Comparison of ENCODE assay signal across 24 mouse cellular contexts in the genomic region with DNA sequence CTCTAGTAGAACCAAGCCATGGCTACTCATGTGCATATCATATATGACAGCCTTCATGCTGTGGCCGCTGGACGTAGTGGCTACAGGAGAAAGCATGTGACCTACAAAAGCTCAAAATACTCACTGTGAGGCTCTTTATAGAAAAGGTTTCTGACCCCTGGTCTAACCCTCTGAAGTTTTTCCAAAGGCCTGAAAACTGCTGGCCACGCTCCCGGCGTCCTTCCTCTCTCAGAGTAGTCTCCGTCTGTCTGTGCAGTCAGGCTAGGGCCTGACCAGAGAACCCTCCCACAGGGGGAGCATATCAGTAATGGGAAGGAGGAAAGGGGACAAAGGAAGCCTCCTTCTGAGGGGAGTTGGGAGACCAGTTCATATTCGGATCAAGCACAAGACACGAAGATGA.
DNase-seq lines count a peak whose midpoint lies in the region; ATAC-seq and TF ChIP-seq lines count a peak whose summit lies in the region.
"Had no signal": no experiment of that assay in that cellular context is flagged by ENCODE, and none has a peak within 500 bp of the region (broad histone marks: within the 10 kb centered on the region; RNA-seq: fewer than 3 reads in every experiment).

No protein-coding gene starts in this region.

- WGBS in heart, embryonic 12.5 days = 80% methylated on average over 8 of the region's 8 CpGs
- WGBS in kidney, adult 2 months = 65% methylated on average over 8 of the region's 8 CpGs
- WGBS in stomach, embryonic 16.5 days = 87% methylated on average over 8 of the region's 8 CpGs
- 81% methylated on average over 8 of the region's 8 CpGs for WGBS in stomach, postnatal 0 days

- TF ChIP-seq CTCF in kidney, adult 2 months (conservative IDR thresholded peaks at IDR 0.05; ENCODE audit: insufficient read depth, insufficient read length, low read depth, low read length) = no peak
- no peak for TF ChIP-seq CTCF in stomach, postnatal 0 days (IDR thresholded peaks at IDR 0.05; ENCODE audit: low read depth)

- H3K36me3 ChIP-seq in heart, embryonic 12.5 days = no peaks in the 10 kb centered on the region
- no peaks in the 10 kb centered on the region for H3K36me3 ChIP-seq in kidney, adult 2 months (ENCODE audit: control insufficient read depth, insufficient read depth, low read length)
- no peaks in the 10 kb centered on the region for H3K36me3 ChIP-seq in stomach, embryonic 16.5 days (ENCODE audit: control insufficient read depth, insufficient read depth, low read length)
- H3K36me3 ChIP-seq in stomach, postnatal 0 days (ENCODE audit: control insufficient read depth, insufficient read depth, low read length) = no peaks in the 10 kb centered on the region
- H3K36me3 ChIP-seq: forebrain, embryonic 15.5 days; limb, embryonic 15.5 days; neural tube, embryonic 15.5 days had no signal

- no peaks in the 10 kb centered on the region for H3K27me3 ChIP-seq in heart, embryonic 12.5 days (replicated peaks)
- no peaks in the 10 kb centered on the region for H3K27me3 ChIP-seq in kidney, adult 2 months (replicated peaks; ENCODE audit: control insufficient read depth, insufficient read depth, low read length)
- H3K27me3 ChIP-seq in stomach, embryonic 16.5 days (ENCODE audit: control insufficient read depth, insufficient read depth, low read length) = no peaks in the 10 kb centered on the region
- H3K27me3 ChIP-seq in stomach, postnatal 0 days (ENCODE audit: control insufficient read depth, insufficient read depth, low read length) = no peaks in the 10 kb centered on the region
- H3K27me3 ChIP-seq: forebrain, embryonic 15.5 days; limb, embryonic 15.5 days; neural tube, embryonic 15.5 days had no signal

- DNase-seq in heart, adult 11 months = peak; percentile 92
- DNase-seq in kidney, adult 2 months = peak; percentile 55
- no peak for DNase-seq in kidney, adult 18-20 months
- DNase-seq in stomach, postnatal 0 days (ENCODE audit: low spot score) = no peak
- DNase-seq: B cell, adult 2 months; cerebellum, adult 11 months; cerebellum, postnatal 10 days; embryo, embryonic 11 days; gastrocnemius, postnatal 36 days; layer of hippocampus, postnatal 36 days; liver, postnatal 0 days; lung, postnatal 10 days; spleen, adult 18-20 months; thymus, adult 18-20 months; thymus, postnatal 4 days had no signal

- TF ChIP-seq POLR2A in kidney, adult 2 months (IDR thresholded peaks at IDR 0.05; ENCODE audit: low read depth, low read length) = no peak

- TF ChIP-seq EP300 in stomach, postnatal 0 days (optimal IDR thresholded peaks at IDR 0.05) = no peak

- H3K9ac ChIP-seq in heart, embryonic 12.5 days = no peak overlapping the region
- H3K9ac ChIP-seq in stomach, embryonic 16.5 days (ENCODE audit: low read length) = no peak overlapping the region
- no peak overlapping the region for H3K9ac ChIP-seq in stomach, postnatal 0 days (ENCODE audit: low read length)
- H3K9ac ChIP-seq: forebrain, embryonic 15.5 days; hindbrain, embryonic 14.5 days; limb, embryonic 15.5 days; liver, postnatal 0 days; neural tube, embryonic 15.5 days had no signal

- ATAC-seq in heart, embryonic 12.5 days (ENCODE audit: insufficient number of reproducible peaks, low FRiP score) = no peak
- ATAC-seq in stomach, embryonic 16.5 days (ENCODE audit: insufficient read depth, low FRiP score) = no peak
- ATAC-seq in stomach, postnatal 0 days (ENCODE audit: low FRiP score, low TSS enrichment) = no peak
- ATAC-seq in megakaryocyte, adult 5-6 weeks (ENCODE audit: poor library complexity, severe bottlenecking) = no peak
- ATAC-seq: forebrain, embryonic 15.5 days; liver, postnatal 0 days had no signal

- H3K4me1 ChIP-seq in heart, embryonic 12.5 days (replicated peaks) = peaks cover 7% of the 10 kb centered on the region; the same call in 1 of the 2 replicates
- no peaks in the 10 kb centered on the region for H3K4me1 ChIP-seq in kidney, adult 2 months (ENCODE audit: control insufficient read depth, insufficient read depth, low read length)
- H3K4me1 ChIP-seq in stomach, embryonic 16.5 days (ENCODE audit: control insufficient read depth, insufficient read depth, low read length) = no peaks in the 10 kb centered on the region
- H3K4me1 ChIP-seq in stomach, postnatal 0 days (replicated peaks; ENCODE audit: control insufficient read depth, insufficient read depth) = no peaks in the 10 kb centered on the region
- H3K4me1 ChIP-seq: forebrain, embryonic 15.5 days; limb, embryonic 15.5 days had no signal

- H3K4me2 ChIP-seq in heart, embryonic 12.5 days = no peak overlapping the region
- H3K4me2 ChIP-seq in stomach, embryonic 16.5 days (ENCODE audit: low read depth, low read length) = no peak overlapping the region
- no peak overlapping the region for H3K4me2 ChIP-seq in stomach, postnatal 0 days (replicated peaks; ENCODE audit: low read depth)
- H3K4me2 ChIP-seq: forebrain, embryonic 15.5 days; heart, embryonic 11.5 days; hindbrain, embryonic 14.5 days; limb, embryonic 15.5 days; neural tube, embryonic 15.5 days had no signal

- H3K27ac ChIP-seq in heart, embryonic 12.5 days (ENCODE audit: poor library complexity, severe bottlenecking) = no peak overlapping the region
- H3K27ac ChIP-seq in kidney, adult 2 months (ENCODE audit: insufficient read depth, low read depth, low read length) = peak overlapping the region; percentile 52
- peak overlapping the region; percentile 21; the same call in 1 of the 2 replicates for H3K27ac ChIP-seq in stomach, embryonic 16.5 days (ENCODE audit: low read length)
- H3K27ac ChIP-seq in stomach, postnatal 0 days (replicated peaks) = no peak overlapping the region
- H3K27ac ChIP-seq: forebrain, embryonic 15.5 days; hindbrain, embryonic 14.5 days; limb, embryonic 15.5 days had no signal

- no peaks in the 10 kb centered on the region for H3K9me3 ChIP-seq in heart, embryonic 12.5 days (replicated peaks)
- no peaks in the 10 kb centered on the region for H3K9me3 ChIP-seq in stomach, embryonic 16.5 days (replicated peaks; ENCODE audit: control insufficient read depth, low read length)
- no peaks in the 10 kb centered on the region for H3K9me3 ChIP-seq in stomach, postnatal 0 days (ENCODE audit: control insufficient read depth, low read length)
- H3K9me3 ChIP-seq: forebrain, embryonic 15.5 days; limb, embryonic 15.5 days; neural tube, embryonic 15.5 days had no signal

- H3K4me3 ChIP-seq in heart, embryonic 12.5 days = no peak overlapping the region
- H3K4me3 ChIP-seq in kidney, adult 2 months (ENCODE audit: insufficient read depth, low read depth, low read length) = no peak overlapping the region
- H3K4me3 ChIP-seq in stomach, embryonic 16.5 days (replicated peaks; ENCODE audit: low read length) = no peak overlapping the region
- no peak overlapping the region for H3K4me3 ChIP-seq in stomach, postnatal 0 days (ENCODE audit: low read depth, low read length)
- H3K4me3 ChIP-seq: forebrain, embryonic 15.5 days; limb, embryonic 15.5 days; megakaryocyte, embryonic 14.5 days; neural tube, embryonic 15.5 days had no signal

Comparison
In these comparisons a context has a peak if more than half of its experiments do, and no peak if none do; other contexts are left out.
1. DNase-seq: peak in heart, adult 11 months (single experiment) and kidney, adult 2 months (single experiment); none in kidney, adult 18-20 months (single experiment) and stomach, postnatal 0 days (single experiment).
2. H3K27ac ChIP-seq: peak in kidney, adult 2 months (single experiment) and stomach, embryonic 16.5 days (single experiment); none in heart, embryonic 12.5 days (single experiment) and stomach, postnatal 0 days (single experiment).